Mouse (Mus musculus): Measurements from ENCODE around the gene Slc51a.

- TF ChIP-seq CTCF (IDR thresholded peaks at IDR 0.05; ENCODE audit: borderline replicate concordance, insufficient read depth, low read length) (no peak), POLR2A (IDR thresholded peaks at IDR 0.05; ENCODE audit: low read depth, low read length) (no peak)
Measured at GRCm38 (mm10) chr16:32535157-32535751, 47.6 kb upstream of the Slc51a start.

Measured in embryonic fibroblast, embryonic 13.5 days (primary cell).